Mouse (Mus musculus) E14TG2a.4 (cell line): ENCODE measurements around the gene Gm45717.

Source experiments
- CTCF ChIP-seq: conservative IDR thresholded peaks from 2 replicates; pipeline ENCODE4 v1.5.1; 2014; ENCODE audit warnings: low read length
- NANOG ChIP-seq: IDR thresholded peaks from 2 replicates; pipeline ENCODE4 v1.6.1; 2014; ENCODE audit warnings: borderline replicate concordance, low read length, mixed read lengths
- POU5F1 ChIP-seq: IDR thresholded peaks from 2 replicates; pipeline ENCODE4 v1.6.1; 2014; ENCODE audit warnings: low read length, borderline replicate concordance

DNA sequence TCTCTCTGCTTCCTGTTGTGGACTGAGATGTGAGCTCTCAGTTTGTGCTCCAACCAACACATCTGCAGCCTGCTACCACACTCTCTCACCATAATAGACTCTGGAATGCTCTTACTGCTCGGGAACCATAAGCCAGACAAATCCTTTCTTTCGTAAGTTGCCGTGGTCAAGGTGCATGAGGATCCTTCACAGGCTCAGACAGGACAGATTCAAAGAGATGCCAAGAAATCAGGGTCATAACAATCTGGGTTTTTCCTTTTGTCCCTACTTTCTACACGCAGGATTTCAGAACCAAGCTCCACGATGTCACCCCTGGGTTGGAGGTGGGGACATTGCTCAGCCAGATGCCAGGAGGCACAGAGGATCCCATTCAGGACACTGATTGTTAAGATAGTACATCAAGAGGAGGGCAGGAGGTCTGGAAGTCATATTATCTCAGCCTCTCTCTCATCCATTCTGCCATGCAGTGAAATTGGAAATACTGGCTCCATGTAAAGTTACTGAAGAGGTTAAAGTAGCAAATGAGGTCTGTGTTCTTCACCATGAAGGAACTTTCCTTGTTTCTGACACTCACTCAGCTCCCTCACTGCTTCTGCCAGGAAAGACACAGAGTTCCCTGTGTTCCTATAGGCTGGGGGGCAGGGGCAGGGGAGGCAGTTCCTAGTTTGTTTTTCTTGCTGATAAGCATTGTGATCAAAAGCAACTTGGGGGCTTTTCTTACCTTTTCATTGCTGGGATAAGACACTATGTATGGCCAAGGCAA is 47.7 kb upstream of the Gm45717 start:
- TF ChIP-seq CTCF (no peak), NANOG (no peak), POU5F1 (no peak)
